Mouse (Mus musculus) adrenal gland, postnatal 0 days (tissue): ENCODE measurements around the gene Srrt. TPM values are rescaled to one million over a fixed set of nuclear protein-coding genes. Genes with fewer than 3 reads are reported as not detected.

ENCODE experiments used
- microRNA-seq: library from miRNA; unstranded; fragments of <30 nt; microRNA quantifications from one replicate; pipeline ENCODE4, GENCODE M21; 2016; ENCODE audit warnings: borderline replicate concordance; ENCODE audit not compliant: insufficient number of aligned reads
- polyA plus RNA-seq: library from polyadenylated mRNA; unstranded; fragments of >200 nt; fragmentation: Nextera tagmentation; extraction: Ambion mirVana; gene quantifications from 2 replicates; pipeline ENCODE4 v1.2.1, GENCODE M21; 2015

The Srrt gene
- 34.8 and 46.7 TPM in 2 replicates for polyA plus RNA-seq

DNA sequence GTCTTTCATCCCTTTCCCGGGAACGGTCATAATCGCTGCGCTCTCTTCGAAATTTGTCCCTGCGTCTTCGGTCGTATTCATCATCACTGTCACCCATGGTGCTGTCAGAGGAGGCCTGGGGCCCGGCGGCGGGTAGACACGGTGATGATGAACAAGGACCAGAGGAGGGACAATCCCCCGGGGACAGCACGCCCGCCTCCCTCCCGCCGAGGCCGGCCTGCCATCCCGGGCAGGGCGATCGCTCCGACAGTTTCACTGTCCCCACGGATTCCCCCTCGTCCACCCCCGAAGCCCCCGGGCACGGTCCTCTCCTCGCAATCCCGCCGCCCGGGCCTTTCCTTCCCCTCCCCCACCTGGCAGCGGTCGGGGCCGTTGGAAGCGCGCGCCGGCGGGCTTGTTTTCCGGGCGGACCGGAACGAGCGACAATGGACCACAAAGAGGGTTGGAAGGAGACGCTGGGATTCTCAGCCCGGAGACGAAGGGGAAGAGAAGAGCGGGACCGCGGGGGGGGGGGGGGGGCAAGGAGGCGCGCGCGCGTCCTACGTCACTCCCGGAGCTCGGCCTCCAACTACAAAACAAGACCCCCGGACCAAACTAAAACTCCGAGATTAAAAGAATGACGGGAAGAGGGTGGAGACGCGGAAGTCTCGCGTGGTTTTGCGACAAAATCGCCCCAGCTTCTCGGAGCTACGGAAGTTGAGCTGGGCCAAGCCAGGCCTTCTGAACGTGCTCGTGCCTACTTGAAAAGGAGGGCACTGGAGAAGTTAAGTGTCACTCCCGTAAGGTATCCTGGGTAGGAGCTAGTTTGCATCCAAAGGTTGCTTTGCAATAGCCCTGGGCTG lies at the start of gene Srrt:
TSS of gene Srrt (minus strand) at position 604 of the 842 bp plus-strand sequence.

GRCm38 (mm10) chr5:137349384-137350204 lies 42.1 kb upstream of the Srrt start, which contains the start of gene Ephb4:
Gene Ephb4, plus strand, starts transcription at chr5:137350109.

GRCm38 (mm10) chr5:137333512-137334174 lies 26.2 kb upstream of the Srrt start, which contains the start of gene Slc12a9:
Gene Slc12a9, minus strand, starts transcription at chr5:137333597.

DNA sequence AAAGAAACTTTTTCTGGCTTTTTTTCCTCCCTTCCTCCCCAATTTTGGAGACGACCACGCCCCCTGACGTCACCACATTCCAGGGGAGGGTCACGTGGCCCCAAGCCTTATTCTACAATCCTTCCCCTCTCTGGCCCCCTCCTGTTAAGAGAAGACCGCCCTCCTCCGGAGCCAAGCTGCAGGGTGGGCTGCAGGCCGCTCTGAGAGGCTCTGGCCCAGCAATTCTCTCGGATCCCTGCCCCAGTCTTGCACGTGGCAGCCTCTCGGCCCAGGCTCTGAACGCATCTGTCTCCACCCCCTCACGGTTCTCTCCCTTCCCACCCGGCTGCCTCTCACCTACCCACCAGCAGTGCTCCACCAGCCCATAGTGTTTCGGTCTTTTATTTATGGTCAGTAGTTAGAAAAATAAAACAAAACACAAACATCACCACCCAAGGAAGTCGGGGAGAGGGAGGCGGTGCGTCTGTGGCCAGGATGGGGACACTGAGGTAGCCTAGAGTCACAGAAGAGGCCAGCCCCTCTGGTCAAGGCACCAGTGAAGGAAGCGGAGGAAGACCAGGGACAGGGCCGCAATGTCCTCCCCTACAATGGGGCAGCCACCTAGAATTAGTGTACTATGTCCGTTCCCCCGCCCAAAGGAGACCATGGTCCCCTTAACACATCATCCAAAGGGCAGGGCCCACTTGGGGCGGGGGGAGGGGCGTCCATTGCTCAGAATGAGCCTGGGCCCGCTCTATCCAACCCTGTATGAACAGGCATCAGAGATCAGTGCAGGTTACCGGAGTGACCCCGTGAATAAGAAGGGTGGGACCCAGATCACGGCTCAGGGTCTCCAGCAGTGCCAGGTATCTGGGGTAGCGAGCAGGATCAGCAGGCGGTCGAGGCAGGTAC lies 7.0 kb upstream of the Srrt start, which contains the start of gene Trip6:
TSS of gene Trip6 (minus strand) at position 212 of the 891 bp plus-strand sequence.

DNA sequence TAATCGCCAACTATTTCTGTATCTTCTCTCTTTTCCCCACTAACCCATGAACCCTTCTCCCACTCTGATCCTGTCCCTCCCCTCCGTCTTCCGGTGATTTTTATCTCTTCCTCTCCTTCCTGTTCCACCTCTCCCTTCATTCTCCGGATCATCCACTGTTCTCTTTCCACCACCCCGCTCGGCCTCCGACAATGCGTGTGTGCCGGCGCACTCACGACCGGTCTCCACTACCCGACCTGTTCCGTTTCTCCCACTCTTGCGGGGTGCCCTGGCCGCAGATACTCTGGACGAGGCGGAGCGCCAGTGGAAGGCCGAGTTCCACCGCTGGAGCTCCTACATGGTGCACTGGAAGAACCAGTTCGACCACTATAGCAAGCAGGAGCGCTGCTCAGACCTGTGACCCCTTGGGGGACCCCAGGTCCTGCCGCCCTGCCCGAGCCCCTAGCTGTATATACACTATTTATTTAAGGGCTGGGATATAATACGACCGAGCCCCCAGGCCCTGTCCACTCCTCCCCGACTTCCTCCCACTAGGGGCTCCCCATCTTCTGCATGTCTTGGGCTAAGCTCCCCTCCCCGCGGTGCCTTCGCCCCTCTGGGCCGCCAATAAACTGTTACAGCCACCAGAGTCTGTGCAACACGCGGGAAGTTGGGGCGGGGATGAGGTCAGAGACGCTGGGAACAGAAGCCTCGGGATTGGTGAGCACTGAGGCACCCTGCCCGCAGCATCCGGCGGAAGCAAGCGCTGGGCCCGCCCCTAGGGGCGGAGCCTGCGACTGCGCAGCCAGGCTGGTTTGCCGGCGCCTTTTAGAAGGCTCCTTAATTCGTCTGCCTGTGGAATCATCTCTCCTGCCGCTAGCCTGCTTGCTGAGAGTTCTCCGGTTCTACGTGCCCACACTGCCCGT lies 13.4 kb downstream of the Srrt start, which contains the start of gene Ufsp1:
TSS of gene Ufsp1 (plus strand) at position 791 of the 905 bp plus-strand sequence.

GRCm38 (mm10) chr5:137287032-137287952 lies 20.2 kb downstream of the Srrt start, which contains the start of gene Ache:
Gene Ache, plus strand, starts transcription at chr5:137287519.

Small RNA genes lying within 50 kb of the gene (microRNA-seq; reads per million reads assigned to microRNA genes)
- gene Mir7036 (1.1 reads per million), gene Mir8116 (not detected)

Other genes with a start within 250 kb of the Srrt start
- 0.21 and 0.49 TPM in 2 replicates for gene Serpine1, start 235.4 kb downstream of the Srrt start, polyA plus RNA-seq
- 9.2 and 12.6 TPM in 2 replicates for gene Trim56, start 191.5 kb downstream of the Srrt start, polyA plus RNA-seq
- gene Muc3, start 158.4 kb downstream of the Srrt start, polyA plus RNA-seq, result not detected in 2 replicates
- 0.14 and 0.21 TPM in 2 replicates for gene Muc3a, start 95.3 kb downstream of the Srrt start, polyA plus RNA-seq
- gene Ache, start 20.2 kb downstream of the Srrt start, polyA plus RNA-seq, result 14.4 and 46.3 TPM in 2 replicates
- gene Ufsp1, start 13.0 kb downstream of the Srrt start, polyA plus RNA-seq, result 12.2 and 13.2 TPM in 2 replicates
- gene Trip6, start 6.7 kb upstream of the Srrt start, polyA plus RNA-seq, result 45.2 and 45.4 TPM in 2 replicates
- gene Slc12a9, start 25.9 kb upstream of the Srrt start, polyA plus RNA-seq, result 7.2 and 11.1 TPM in 2 replicates
- gene Ephb4, start 42.4 kb upstream of the Srrt start, polyA plus RNA-seq, result 21.9 and 24.9 TPM in 2 replicates
- 0.07 and 0.11 TPM in 2 replicates for gene Zan, start 169.4 kb upstream of the Srrt start, polyA plus RNA-seq
- gene Pop7, start 194.8 kb upstream of the Srrt start, polyA plus RNA-seq, result 37.0 and 47.6 TPM in 2 replicates
- gene Gigyf1, start 210.9 kb upstream of the Srrt start, polyA plus RNA-seq, result 7.4 and 11.0 TPM in 2 replicates
- gene Epo, start 225.6 kb upstream of the Srrt start, polyA plus RNA-seq, result not detected in 2 replicates
- gene Gnb2, start 225.8 kb upstream of the Srrt start, polyA plus RNA-seq, result 376 and 471 TPM in 2 replicates
- 12.9 and 24.4 TPM in 2 replicates for gene Actl6b, start 245.8 kb upstream of the Srrt start, polyA plus RNA-seq